Mouse (Mus musculus): ENCODE measurements at regions not wholly inside any gene's neighbourhood (a gene's known extent, or its start where the extent isn't known, plus 50 kb on each side); places are given as distances from the start of the nearest gene placed in this dataset.

- TF ChIP-seq POLR2A (IDR thresholded peaks at IDR 0.05; ENCODE audit: borderline replicate concordance, extremely low read depth, insufficient read depth, insufficient read length, poor library complexity, severe bottlenecking), result no peak
- no peak for TF ChIP-seq CTCF (IDR thresholded peaks at IDR 0.05; ENCODE audit: borderline replicate concordance, extremely low read depth, insufficient read depth, insufficient read length)
Measured at GRCm38 (mm10) chr11:88774401-88774931, 56.2 kb upstream of the Msi2 start.

Measured in brain, embryonic 14.5 days (tissue).